Mouse (Mus musculus): ENCODE results near the gene Nt5dc1. TPM values are rescaled to one million over a fixed set of nuclear protein-coding genes. Genes with fewer than 3 reads are reported as not detected.
"Not testable (repeated sequence)": the region's sequence is repeated elsewhere in the genome, so short reads cannot be mapped to it uniquely, and the experiment has no call there.

Gene Nt5dc1
- polyA plus RNA-seq (2017; shearing (Covaris generic)), result 10 to 100 TPM; 84.3 to 98.3 TPM

DNA sequence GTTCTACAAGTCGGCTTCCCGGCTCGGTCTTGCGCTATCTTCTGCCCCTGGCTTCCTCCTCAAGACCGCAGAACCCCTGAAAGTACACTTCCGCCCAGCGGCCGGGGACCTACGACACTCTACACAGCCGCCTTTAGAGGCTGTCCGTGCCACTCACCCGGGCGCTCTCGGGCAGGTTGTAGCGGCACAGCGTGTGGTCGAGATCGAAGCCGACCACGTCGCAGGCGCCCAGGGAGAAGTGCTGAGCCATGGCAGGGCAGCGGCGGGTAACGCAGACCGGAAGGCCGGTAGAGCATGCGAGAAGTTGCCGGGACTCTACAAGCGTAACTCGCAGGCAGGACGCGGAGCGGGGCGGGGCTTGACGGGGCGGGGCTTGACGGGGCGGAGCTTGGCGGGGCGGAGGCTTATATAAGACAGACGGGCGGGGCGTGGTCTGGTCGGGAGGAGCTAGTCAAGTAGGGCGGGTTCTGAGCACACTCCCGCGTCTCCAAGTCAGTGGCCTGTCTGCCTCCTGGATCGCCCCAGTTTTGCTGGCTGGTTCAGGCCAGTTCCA is at the start of gene Nt5dc1:
Gene Nt5dc1, minus strand, starts transcription at position 349 of the 553 bp plus-strand sequence.
- peak; percentile 85 for ATAC-seq

DNA sequence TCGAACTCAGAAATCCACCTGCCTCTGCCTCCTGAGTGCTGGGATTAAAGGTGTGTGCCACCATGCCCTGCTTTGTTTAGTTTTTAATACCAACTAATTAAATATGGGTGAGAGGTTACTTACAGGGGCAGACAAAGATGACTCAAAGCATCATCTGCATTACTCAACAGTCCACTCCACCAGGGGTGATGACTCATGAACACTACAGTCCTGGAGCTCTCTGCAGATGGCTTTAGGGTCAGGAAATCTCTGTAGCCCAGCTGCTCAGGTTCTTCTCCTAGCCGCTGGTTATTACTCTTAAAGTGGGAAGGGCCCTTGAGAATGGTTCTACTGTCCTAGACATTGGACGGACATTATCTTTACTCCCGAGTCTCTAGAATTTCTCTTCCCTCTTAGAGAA is 46.0 kb upstream of the Nt5dc1 start:
- no peak for ATAC-seq

DNA sequence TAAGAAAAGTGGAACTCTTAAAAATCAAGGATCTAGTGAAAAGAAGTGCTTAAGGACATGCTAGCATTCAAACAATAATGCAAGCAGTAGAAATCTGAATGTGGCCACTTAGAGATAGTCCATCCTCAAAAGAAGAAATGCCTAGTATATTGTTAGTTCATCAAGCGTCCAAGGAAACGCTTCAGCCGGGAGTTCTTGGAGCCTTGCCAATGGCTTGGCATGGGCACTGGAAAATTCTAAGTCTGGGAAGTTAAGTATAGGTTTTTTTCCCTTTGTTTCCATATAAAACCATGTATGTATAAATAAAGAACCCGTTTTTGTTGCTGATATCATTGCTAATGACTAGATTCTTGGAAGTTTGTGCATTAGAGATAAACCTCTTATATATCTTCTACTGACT is 43.1 kb upstream of the Nt5dc1 start:
- no peak for ATAC-seq

DNA sequence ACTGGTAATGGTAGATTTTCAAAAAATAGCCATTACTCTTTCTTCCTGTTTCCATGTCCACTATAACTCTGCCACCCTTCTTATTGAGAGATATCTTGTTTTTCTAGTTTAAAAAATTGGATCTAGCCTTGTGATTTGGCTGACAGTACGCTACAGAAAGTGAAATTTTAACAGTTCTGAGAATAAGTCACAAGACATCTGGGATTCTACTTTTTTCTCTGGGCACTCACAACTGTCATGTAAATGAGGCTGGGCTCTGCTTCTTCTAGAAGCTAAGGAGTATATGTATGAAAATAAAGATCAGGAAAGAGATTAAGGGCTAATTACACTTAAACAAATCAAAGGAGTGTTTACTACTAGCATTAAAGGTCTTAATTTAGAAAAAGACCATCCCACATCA is 31.1 kb upstream of the Nt5dc1 start:
- ATAC-seq, result no peak

DNA sequence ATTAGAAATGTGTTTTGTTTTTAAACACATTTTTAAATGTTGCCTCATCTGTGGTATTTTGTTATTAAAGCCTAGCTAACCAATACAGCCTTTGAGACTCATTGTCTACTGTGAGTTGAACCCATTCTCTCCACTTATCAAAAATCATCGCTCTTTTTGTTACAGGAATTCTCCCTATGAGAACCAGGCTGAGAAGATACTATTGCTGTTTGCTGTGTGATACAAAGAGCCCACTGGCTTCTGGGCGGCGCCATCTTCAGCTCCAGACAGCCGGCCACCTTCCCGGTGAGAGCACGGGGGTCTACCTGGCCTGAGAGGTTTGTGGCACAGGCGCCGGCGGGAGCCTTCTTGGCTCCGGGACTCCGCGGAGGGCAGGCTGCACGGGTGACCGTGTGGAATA is 15.8 kb upstream of the Nt5dc1 start:
- not testable (repeated sequence) for ATAC-seq

DNA sequence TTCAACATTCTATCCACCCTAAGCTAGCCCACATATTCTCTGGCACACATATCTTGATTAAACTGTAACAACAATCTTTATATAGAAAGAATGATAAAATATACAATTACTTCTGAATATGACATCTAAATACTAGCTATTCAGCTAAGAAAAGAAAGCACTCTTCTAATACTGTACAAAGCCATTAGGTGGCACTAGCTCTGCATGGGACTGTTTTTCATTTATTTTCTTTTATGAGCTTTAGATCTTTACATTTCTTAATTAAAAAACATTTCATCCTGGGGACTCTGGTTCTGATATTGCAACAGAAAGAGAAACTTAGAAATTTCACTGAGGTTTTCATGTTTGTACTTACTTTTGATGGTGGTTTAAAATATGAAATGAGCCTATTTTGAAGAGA is 13.4 kb upstream of the Nt5dc1 start:
- peak; percentile 53 for ATAC-seq

DNA sequence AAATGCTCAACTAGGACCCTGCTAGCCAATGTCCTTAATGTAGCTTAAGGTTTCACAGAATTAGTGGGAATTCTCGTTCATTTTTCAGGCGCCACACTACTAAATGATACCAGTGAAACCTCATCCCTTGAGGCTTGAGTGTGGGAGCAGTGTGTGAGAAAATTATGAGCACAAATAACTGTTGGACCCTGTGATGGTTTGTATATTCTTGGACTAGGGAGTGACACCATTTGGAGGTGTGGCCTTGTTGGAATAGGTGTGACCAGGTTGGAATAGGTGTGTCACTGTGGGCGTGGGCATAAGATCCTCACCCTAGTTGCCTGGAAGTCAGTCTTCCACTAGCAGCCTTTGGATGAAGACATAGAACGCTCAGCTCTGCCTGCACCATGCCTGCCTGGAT is 442 bp upstream of the Nt5dc1 start:
- ATAC-seq, result not testable (repeated sequence)

DNA sequence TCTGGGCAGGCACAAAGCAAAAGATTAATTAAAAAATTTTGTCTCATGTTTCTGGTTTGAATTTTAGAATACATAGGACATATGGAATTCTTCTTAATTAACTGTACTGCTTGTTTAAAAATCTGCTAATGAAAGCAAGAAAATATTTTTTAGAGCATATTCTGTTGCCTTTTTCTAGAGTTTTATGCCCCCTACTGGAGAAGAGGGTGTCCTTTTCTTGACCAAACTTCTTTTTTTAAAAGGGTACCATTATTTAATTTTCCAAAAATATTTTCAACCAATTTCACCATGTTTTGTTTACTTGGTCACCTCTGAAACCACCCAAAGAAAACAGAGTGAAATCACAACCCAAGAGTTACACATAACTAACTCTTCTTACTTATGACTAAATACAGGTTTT is 19.1 kb downstream of the Nt5dc1 start:
- no peak for ATAC-seq

DNA sequence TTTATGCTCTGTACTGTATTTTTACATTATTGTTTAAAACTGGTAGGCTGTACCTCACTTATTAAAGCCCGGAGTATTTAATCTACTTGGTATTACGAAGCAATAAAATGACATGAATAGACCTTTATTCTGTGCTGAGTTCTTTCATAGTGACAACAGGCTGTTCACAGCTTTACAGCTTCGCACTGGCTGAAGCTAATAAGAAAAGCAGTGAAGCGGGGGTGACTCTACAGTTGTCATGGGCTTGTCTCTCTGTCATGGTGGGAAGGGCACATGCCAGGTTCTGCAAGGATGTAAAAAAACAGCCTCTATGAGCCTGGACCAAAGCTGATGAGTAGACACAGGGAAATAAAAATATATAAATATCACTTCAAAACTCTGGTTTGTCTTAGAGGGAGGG is 21.4 kb downstream of the Nt5dc1 start:
- ATAC-seq, result no peak

DNA sequence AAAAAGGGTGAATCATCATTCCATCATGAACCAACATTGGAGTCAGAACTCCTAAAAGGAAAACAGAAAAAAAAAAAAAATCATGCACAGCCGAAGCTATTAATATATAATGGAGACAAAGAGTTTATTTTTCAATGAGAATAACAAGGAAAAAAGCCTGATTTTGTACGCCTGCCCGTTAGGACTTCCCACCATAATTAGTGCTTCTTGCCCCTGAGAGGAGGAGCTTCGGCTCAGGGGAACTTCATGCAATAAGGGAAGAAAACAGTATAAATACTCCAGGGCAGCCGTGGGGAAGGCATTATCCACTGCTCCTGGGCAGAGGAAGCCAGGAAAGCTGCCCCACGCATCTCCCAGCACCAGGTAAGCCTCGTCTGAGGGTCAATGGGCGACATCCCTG is 28.7 kb downstream of the Nt5dc1 start, which contains the start of gene Col10a1:
Gene Col10a1, plus strand, starts transcription at position 301 of the 400 bp plus-strand sequence.
- no peak for ATAC-seq

DNA sequence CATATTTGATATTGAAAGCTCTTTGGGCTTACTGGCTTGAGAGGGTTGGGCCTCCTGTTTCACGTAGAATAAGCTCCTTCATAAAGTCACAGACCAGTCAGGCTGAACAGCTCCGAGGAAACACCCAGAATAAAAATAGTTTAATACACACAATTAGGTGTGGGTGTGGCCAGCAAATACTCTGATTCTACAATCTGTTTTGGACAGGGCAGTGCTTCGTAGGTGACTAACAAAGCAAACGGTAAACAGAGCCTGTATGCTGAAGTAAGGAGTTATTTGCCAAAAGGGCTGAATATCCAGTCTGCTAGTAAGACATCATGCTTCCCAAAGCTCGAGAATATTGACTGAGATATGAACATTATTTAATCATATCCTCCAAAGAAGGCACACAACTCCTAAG is 32.7 kb downstream of the Nt5dc1 start:
- no peak for ATAC-seq

DNA sequence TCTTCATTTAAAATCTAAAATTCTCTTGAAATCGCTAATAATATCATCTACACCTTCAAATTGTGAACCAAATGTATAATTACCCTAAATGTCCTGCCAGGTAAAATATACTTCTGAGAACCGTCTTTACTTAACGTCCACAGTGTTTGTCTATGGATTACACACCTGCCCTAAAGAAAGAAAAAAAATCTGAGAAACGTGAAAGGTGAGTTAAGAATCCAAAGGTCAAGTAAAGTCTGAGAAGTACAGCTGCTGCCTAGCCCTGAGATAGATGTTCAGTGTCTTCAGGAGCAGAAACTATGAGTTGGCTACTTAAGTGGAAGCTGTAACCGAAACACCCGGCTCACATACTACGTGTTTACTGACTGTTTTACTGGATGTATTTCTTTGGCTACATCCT is 45.0 kb downstream of the Nt5dc1 start:
- no peak for ATAC-seq

DNA sequence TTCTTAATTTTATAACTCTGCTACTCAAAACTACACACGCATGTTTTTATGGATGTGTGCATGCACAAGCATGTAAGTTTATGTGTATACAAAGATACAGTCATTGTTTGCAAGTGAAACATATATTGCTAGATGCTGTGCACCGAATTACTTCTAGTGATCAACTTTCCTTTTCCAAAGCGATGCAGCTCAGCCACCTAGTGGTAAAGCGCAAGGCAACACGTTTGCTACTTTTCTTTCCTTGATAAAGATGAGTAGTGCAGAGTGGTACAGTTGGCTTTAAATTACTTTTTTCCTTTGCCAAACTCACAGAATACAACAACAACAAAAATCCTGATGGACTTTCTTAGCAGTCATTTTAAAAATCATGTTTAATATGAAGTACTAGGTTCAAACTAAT is 50.2 kb downstream of the Nt5dc1 start:
- peak; percentile 37 for ATAC-seq

DNA sequence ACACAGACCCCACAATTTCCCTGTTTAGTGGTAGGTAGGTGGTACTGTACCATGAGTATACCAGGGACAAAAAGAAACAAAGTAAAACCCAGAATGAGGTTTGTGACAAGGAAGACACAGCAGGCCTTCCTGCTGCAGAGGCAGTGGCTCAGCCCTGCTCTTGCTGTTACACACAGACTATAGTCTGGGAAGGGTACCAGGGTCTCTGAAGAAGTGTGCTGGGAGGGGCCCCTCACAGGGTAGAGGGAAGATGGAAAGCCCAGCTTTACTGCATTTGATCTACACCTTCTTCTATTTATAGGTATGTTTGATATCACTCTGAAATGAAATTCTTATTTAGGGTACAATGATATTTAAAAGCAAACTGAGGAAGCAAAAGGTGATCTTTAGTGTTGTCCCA is 54.6 kb downstream of the Nt5dc1 start:
- ATAC-seq, result no peak

DNA sequence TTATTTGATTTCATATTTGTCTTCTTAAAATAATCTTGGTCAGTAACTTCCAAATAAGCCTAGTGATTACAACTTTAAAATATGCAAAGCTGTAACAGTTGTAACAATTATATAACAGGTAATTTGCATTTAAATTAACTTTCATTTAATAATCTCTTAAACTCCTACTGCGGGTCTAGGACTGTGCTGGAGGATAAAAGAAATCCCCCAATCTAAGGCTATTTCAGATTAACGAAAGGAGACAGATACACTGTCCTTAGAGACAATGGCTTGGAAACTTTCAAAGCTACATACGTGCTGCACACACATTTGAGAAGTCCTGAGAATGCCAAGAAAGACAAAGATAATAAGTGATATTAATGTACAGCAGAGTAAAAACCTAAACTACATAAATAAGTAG is 60.1 kb downstream of the Nt5dc1 start:
- ATAC-seq, result no peak

DNA sequence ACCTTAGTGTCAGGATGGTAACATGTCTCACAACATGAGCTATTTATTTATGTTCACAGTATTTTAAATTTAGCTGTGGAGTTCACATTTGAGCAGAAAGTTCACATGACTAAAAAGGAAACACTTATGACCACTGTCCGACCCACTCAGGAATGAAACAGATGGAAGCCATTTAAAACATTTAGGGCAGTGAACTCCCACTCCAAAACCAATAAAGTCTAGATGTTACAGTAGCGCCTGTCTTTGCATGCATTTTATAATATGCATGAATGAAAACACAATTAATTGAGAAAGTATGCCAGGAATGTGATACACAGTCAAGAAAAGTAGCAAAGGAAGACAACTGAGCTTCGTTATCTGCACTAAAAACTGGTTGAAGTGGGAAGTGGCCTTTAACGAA is 66.2 kb downstream of the Nt5dc1 start:
- no peak for ATAC-seq

DNA sequence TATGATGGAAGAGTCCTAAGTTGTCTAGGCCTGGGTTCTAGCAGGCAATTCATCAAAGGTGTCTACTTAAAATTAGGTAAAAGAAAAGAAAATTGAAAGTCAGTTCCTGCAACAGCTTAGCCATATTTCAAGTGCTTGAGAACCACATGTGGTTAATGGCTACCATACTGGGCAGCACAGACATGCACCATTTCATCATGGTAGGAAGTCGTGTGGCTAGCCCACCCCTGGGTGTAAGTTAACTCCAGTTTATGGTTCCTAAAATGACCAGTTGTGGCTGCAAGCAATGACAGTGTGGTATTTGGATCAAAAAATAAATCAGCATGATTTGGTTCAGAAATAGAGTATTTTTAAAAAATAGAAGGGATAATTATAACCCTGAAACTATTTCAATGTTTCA is 76.5 kb downstream of the Nt5dc1 start:
- no peak for ATAC-seq

DNA sequence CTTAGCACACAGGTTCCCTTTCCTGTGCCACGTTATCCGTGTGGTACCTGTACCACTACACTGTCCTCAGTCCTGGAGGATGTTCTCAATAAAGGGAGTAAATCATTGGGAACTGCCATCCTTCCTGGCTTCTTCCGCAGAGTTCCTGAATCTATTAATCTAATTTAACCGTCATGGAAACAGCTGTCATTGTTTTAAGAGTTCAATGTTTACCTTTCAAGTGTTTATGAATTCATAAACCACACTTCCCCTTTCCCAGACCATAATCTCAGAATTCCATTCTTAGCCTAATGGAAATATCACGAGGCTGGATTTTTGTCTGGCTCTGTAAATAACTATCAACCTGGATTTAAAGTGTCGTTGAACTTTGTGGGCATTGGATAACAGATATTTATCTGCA is 77.3 kb downstream of the Nt5dc1 start:
- ATAC-seq, result no peak

DNA sequence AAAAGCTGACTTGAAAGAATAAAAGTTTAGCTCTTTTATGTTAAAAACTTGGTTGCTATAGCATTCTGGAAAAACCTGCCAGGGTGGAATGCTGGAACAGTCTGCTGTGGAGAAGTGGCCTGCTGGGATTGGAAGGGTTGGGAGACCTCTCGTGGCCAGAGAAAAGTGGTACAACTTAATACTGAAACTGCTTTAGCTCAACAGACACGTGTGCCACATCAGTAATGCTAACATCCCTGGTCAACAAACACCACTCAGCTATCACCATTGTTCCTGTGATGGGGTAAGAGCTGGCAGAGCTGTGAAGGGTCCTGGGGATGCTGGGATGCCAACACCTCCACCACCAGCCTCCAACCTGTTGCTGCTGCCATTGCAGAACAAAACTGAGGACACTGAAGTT is 90.0 kb downstream of the Nt5dc1 start:
- ATAC-seq, result peak; percentile 53

DNA sequence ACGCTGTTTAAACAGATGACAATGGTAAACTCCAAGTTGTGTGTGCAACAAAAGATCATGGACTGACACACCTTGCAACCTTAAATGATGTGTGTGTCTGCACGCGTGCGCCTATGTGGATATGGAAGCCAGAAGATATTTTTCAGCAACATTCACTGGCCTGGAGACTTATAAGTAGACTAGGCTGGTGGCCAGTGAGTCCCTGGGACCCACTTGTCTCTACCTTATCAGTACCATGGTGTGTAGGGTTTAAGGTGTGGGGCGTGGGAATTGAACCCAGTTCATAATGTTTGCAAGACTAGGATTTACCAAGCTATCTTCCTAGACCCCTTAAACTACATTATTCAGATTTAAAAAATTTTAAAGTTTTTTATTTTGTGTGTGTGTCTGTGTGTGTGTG is 91.2 kb downstream of the Nt5dc1 start:
- ATAC-seq, result no peak

DNA sequence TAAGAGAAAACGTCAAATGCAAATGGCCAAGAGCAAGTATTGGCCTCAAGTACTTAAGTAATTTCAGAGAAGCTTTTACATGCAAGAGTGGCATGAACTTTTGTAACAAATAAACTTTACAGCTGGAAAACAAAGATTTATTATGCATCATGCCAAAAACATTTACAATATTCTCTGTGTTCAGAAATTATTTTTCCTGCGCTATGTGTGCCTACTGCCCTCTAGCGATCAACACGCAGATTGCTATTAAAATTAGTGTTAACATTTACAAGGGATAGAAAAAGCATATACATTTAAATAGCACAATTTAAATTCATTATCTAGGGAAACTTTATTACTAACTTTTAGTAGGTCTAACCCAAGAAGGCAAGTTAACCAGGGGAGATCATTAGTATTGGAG is 91.7 kb downstream of the Nt5dc1 start:
- ATAC-seq, result peak; percentile 78

DNA sequence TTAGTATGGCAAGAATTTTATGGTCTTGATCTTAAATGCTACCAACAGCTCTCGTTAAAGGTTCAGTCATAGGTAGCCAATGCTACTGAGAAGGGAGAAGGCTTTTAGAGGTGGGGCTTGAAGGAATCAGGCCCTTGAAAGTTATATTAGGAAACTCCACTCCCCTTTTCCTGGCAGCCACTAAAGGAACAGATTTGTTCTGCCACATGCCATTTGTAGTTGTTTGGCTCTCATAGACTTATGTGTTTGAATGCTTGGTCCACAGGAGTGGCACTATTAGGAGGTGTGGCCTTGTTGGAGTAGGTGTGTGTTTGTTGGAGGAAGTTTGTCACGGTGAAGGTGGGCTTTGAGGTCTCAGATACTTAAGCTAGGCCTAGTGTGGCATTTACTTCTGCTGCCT is 97.5 kb downstream of the Nt5dc1 start:
- no peak for ATAC-seq

DNA sequence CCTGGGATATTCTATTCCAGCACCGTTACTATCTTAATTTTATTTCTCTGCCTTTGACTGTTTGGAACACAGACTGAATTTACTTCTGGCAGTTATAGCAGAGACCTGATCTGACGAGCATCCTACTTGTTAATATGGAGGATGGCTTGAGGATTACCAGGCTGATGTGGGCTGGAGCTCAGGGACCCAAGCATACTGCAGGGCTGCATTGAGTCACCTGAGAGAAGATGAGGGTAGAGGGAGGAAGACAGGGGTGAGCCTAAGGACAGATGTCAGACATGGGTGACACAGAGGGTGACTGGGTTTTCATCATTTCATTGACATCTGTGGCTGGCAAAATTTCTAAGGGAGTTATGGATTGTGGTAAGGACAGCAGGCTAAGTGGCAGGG is 101.1 kb downstream of the Nt5dc1 start:
- ATAC-seq, result no peak

DNA sequence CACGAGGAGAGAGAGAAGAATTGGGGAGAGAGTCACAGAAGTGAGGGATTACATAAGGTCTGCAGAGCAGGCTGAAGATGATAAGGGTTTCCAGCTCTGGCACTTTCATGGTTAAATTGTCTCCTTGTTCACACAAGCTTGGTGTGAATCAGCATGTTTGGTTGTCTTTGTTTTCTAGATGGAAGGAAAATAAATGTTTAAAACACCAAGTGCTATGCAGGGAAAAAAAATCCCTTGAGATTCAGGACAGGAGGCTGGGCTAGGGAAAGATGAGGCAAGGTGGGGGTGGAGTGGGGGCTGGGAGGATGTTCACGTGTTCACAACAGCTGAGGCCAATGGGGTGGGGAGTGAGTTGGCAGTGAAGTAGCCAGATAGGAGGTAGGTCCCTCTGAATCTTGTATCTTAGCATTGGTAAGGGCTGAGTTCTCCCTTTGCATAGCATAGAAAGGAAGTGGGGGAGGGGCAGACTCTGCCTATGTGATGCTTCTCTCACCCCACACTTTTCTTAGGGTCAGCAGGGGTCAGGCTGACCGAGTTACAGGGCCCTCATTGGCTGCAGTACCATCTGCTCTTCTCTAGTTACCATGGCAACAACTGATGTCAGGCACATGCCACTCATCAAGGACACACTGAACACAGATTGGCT is 101.7 kb downstream of the Nt5dc1 start:
- no peak for ATAC-seq

DNA sequence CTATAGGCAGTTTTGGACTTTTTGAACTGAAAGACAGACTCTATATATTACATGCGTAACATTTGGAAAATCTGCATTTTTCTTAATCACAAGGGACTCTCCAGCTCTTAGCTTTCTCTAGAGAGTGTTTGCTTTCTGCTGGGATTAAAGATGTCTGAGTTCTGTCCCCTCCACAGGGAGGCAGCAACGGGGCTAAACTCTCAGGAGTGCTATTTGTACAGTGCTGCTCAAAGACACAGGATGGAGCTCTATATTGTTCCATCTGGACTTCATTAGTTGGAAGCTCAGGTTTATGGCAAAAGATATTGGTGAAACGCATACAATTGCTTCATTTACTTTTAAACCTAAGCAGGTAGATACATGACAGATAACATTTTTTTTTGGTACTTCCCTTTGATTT is 105.8 kb downstream of the Nt5dc1 start:
- no peak for ATAC-seq

Measured in CD4-positive, CD25-positive, alpha-beta regulatory T cell, adult 4 months (primary cell).